Mouse (Mus musculus): ENCODE measurements around the gene Map3k5.

DNA sequence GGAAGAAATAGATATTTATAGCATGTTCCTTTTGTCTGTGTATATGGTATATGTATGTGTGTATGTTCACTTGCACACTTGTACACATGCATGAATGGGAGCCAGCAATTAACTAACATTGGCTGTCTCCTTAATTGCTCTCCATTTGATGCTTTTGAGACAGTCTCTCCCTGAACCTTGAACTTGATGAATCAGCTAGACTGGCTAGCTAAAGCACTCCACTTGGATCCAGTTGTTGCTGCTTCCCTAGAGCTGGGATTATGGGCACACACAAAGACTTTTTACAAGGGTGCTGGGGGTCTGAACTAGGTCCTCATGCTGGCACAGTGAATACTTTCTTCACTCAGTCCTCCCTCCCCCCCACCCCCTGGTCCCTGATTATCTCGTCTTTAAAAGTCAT, 28.9 kb downstream of the Map3k5 start:
- TF ChIP-seq CTCF (conservative IDR thresholded peaks at IDR 0.05; ENCODE audit: insufficient read depth, insufficient read length, low read depth, low read length) (no peak), POLR2A (IDR thresholded peaks at IDR 0.05; ENCODE audit: low read depth, low read length) (no peak)
